Mouse (Mus musculus): ENCODE data around the gene Med13l. TPM values are rescaled to one million over a fixed set of nuclear protein-coding genes. Genes with fewer than 3 reads are reported as not detected.
A peak's percentile ranks its signal among the peaks of the same experiment; 100 is the strongest.

Med13l gene
- total RNA-seq, 2 experiments from 2014 or later = 108 to 109 TPM

- no peak for DNase-seq (ENCODE audit: low spot score in 2 of 2)
Observed at GRCm38 (mm10) chr5:118555305-118555704, 5.2 kb upstream of the Med13l start.

- no peak for DNase-seq (ENCODE audit: low spot score in 2 of 2)
Observed at GRCm38 (mm10) chr5:118556387-118556937, 4.0 kb upstream of the Med13l start.

GRCm38 (mm10) chr5:118558841-118559240, 1.6 kb upstream of the Med13l start:
- DNase-seq (ENCODE audit: low spot score in 2 of 2) = no peak

GRCm38 (mm10) chr5:118559584-118560384, 695 bp upstream of the Med13l start:
- DNase-seq (ENCODE audit: low spot score in 2 of 2) = peak; percentile 75 to 87

GRCm38 (mm10) chr5:118561086-118561987, 858 bp downstream of the Med13l start:
- peak; percentile 34 to 43 for DNase-seq (ENCODE audit: low spot score in 2 of 2)

- DNase-seq (ENCODE audit: low spot score in 2 of 2) = no peak
Observed at GRCm38 (mm10) chr5:118562206-118562605, 1.7 kb downstream of the Med13l start.

- peak; percentile 39 to 56 for DNase-seq (ENCODE audit: low spot score in 2 of 2)
Observed at GRCm38 (mm10) chr5:118563590-118563989, 3.1 kb downstream of the Med13l start.

GRCm38 (mm10) chr5:118567395-118567794, 6.9 kb downstream of the Med13l start:
- DNase-seq (ENCODE audit: low spot score in 2 of 2) = no peak

- no peak for DNase-seq (ENCODE audit: low spot score in 2 of 2)
Observed at GRCm38 (mm10) chr5:118569017-118569416, 8.5 kb downstream of the Med13l start.

- DNase-seq (ENCODE audit: low spot score in 2 of 2) = no peak
Observed at GRCm38 (mm10) chr5:118569606-118570580, 9.4 kb downstream of the Med13l start.

GRCm38 (mm10) chr5:118571504-118571903, 11.0 kb downstream of the Med13l start:
- DNase-seq (ENCODE audit: low spot score in 2 of 2) = no peak

GRCm38 (mm10) chr5:118574236-118574635, 13.8 kb downstream of the Med13l start:
- no peak for DNase-seq (ENCODE audit: low spot score in 2 of 2)

- no peak for DNase-seq (ENCODE audit: low spot score in 2 of 2)
Observed at GRCm38 (mm10) chr5:118574997-118575396, 14.5 kb downstream of the Med13l start.

GRCm38 (mm10) chr5:118575909-118576308, 15.4 kb downstream of the Med13l start:
- no peak for DNase-seq (ENCODE audit: low spot score in 2 of 2)

- no peak for DNase-seq (ENCODE audit: low spot score in 2 of 2)
Observed at GRCm38 (mm10) chr5:118576731-118577130, 16.3 kb downstream of the Med13l start.

GRCm38 (mm10) chr5:118585355-118585754, 24.9 kb downstream of the Med13l start:
- no peak for DNase-seq (ENCODE audit: low spot score in 2 of 2)

GRCm38 (mm10) chr5:118586560-118586959, 26.1 kb downstream of the Med13l start:
- no peak for DNase-seq (ENCODE audit: low spot score in 2 of 2)

- DNase-seq (ENCODE audit: low spot score in 2 of 2) = no peak
Observed at GRCm38 (mm10) chr5:118588381-118588925, 28.0 kb downstream of the Med13l start.

- no peak for DNase-seq (ENCODE audit: low spot score in 2 of 2)
Observed at GRCm38 (mm10) chr5:118589186-118589892, 28.9 kb downstream of the Med13l start.

- no peak for DNase-seq (ENCODE audit: low spot score in 2 of 2)
Observed at GRCm38 (mm10) chr5:118590868-118591267, 30.4 kb downstream of the Med13l start.

All from left cerebral cortex, adult 18-20 months (tissue).